Mouse (Mus musculus) heart, embryonic 11.5 days (tissue): ENCODE data around the gene Man1a. TPM values are rescaled to one million over a fixed set of nuclear protein-coding genes. Genes with fewer than 3 reads are reported as not detected.

Source experiments
- ATAC-seq: fragments of 200-750 bp; cut with Nextera tagmentation; replicated peaks from 2 replicates; pipeline ENCODE4 v1.8.0; 2017; ENCODE audit warnings: moderate library complexity; ENCODE audit not compliant: insufficient number of reproducible peaks, low FRiP score, low TSS enrichment
- H3K27ac ChIP-seq: fragments of 300-500 bp; sonication (generic); 2 replicates; pipeline ENCODE4 v1.5.1; 2014; ENCODE audit warnings: mild to moderate bottlenecking, low read depth, low read length
- H3K27me3 ChIP-seq: fragments of 300-500 bp; sonication (generic); 2 replicates; pipeline ENCODE4 v1.6.1; 2014; ENCODE audit warnings: mild to moderate bottlenecking, low read length, mixed read lengths; ENCODE audit not compliant: control insufficient read depth, insufficient read depth
- H3K36me3 ChIP-seq: fragments of 300-500 bp; sonication (generic); 2 replicates; pipeline ENCODE4 v1.6.1; 2014; ENCODE audit warnings: mild to moderate bottlenecking, low read length, moderate library complexity, mixed read lengths; ENCODE audit not compliant: control insufficient read depth, insufficient read depth
- H3K4me1 ChIP-seq: fragments of 300-500 bp; sonication (generic); 2 replicates; pipeline ENCODE4 v1.6.1; 2014; ENCODE audit warnings: low read length; ENCODE audit not compliant: control insufficient read depth, insufficient read depth
- H3K4me2 ChIP-seq: fragments of 300-500 bp; sonication (generic); 2 replicates; pipeline ENCODE4 v1.6.1; 2014; ENCODE audit warnings: mild to moderate bottlenecking, moderate library complexity
- H3K4me3 ChIP-seq: fragments of 300-500 bp; sonication (generic); 2 replicates; pipeline ENCODE4 v1.5.1; 2014; ENCODE audit warnings: low read depth, low read length
- H3K9ac ChIP-seq: fragments of 300-500 bp; sonication (generic); 2 replicates; pipeline ENCODE4 v1.6.1; 2014; ENCODE audit warnings: mild to moderate bottlenecking, low read depth, low read length, moderate library complexity
- H3K9me3 ChIP-seq: fragments of 300-500 bp; sonication (generic); replicated peaks from 2 replicates; pipeline ENCODE4 v1.6.1; 2016; ENCODE audit warnings: low read length; ENCODE audit not compliant: control insufficient read depth
- WGBS: fragments of 180-500 bp; shearing (Covaris S2); extraction: QIAGEN DNeasy Blood & Tissue Kit; methylation state at CpG from one replicate; pipeline ENCODE4 v1.1.7; 2014; ENCODE audit not compliant: insufficient replicate concordance; 5-methylcytosine and 5-hydroxymethylcytosine counted together
- polyA plus RNA-seq: library from polyadenylated mRNA; unstranded; fragments of >200 nt; fragmentation: Nextera tagmentation; extraction: Ambion mirVana; gene quantifications from 2 replicates; pipeline ENCODE4 v1.2.1, GENCODE M21; 2014

The Man1a gene
- polyA plus RNA-seq, 1 experiment from 2014 or later = 8.8 TPM

DNA sequence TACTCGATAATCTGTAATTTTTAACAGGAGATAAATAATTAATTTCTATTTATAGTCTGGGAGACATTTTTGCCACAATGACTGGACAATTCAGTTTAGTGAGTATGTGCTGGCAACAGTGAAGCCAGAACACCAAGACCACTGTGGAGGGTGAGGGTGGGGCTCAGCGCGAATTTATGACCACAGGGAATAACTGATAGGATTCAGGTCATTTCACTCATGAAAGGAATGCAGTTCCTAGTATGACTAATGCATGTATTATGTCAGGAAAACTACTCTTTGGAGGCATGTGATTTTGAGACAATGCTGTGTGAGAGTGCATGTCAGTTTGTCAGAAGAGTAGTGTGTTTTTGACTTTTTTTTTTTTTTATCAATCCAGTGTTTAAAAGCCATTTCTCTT is 10.9 kb upstream of the Man1a start:
- 82% methylated on average over 3 of the region's 3 CpGs for WGBS
- no peak overlapping the region for H3K4me3 ChIP-seq
- ATAC-seq = no peak
- no peaks in the 10 kb centered on the region for H3K9me3 ChIP-seq
- H3K4me2 ChIP-seq = no peak overlapping the region
- no peaks in the 10 kb centered on the region for H3K36me3 ChIP-seq
- H3K9ac ChIP-seq = no peak overlapping the region
- H3K27me3 ChIP-seq = no peaks in the 10 kb centered on the region
- no peak overlapping the region for H3K27ac ChIP-seq
- H3K4me1 ChIP-seq = no peaks in the 10 kb centered on the region

DNA sequence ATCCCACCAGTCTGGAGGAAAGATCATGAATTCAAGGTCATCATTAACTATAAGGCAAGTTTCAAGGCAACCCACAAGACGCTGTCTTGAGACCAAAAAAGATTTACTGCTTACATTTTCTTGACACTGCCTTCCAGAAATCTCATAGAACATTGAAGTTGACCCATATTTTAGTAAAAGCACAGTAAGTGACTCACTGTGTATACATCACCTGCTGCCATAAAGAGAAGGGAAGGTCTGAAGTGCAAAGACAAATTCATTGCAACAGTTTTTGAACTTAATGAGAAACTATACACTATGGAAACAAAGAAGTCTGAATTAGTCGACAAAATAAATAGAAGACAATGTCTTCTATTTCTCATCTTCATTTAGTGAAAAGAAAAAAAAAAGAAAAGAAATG is 8.7 kb upstream of the Man1a start:
- Histone ChIP-seq H3K4me2 (no peak overlapping the region), H3K4me1 (no peaks in the 10 kb centered on the region), H3K9ac (no peak overlapping the region), H3K9me3 (no peaks in the 10 kb centered on the region), H3K27ac (no peak overlapping the region), H3K27me3 (no peaks in the 10 kb centered on the region), H3K4me3 (no peak overlapping the region), H3K36me3 (no peaks in the 10 kb centered on the region)
- ATAC-seq = no peak
- 84% methylated on average over 2 of the region's 2 CpGs for WGBS

GRCm38 (mm10) chr10:54077005-54077404 is 596 bp upstream of the Man1a start:
- H3K4me1 ChIP-seq = peaks cover 16% of the 10 kb centered on the region
- H3K27me3 ChIP-seq = no peaks in the 10 kb centered on the region
- no peaks in the 10 kb centered on the region for H3K9me3 ChIP-seq
- H3K27ac ChIP-seq = no peak overlapping the region
- no peak overlapping the region for H3K9ac ChIP-seq
- whole genome bisulfite sequencing = 57% methylated on average over 3 of the region's 3 CpGs
- H3K4me3 ChIP-seq = no peak overlapping the region
- H3K36me3 ChIP-seq = no peaks in the 10 kb centered on the region
- peak overlapping the region; percentile 76; the same call in 1 of the 2 replicates for H3K4me2 ChIP-seq
- no peak for ATAC-seq

- Histone ChIP-seq H3K4me3 (peak overlapping the region; percentile 87), H3K27ac (peak overlapping the region; percentile 51; the same call in 1 of the 2 replicates), H3K4me2 (peak overlapping the region; percentile 76), H3K9ac (peak overlapping the region; percentile 81), H3K27me3 (no peaks in the 10 kb centered on the region), H3K36me3 (no peaks in the 10 kb centered on the region), H3K4me1 (peaks cover 16% of the 10 kb centered on the region), H3K9me3 (no peaks in the 10 kb centered on the region)
- under 1% methylated on average over 66 of the region's 68 CpGs for WGBS
- ATAC-seq = peak; percentile 97
These were observed 883 bp downstream of the Man1a start for GRCm38 (mm10) chr10:54075441-54076010.

GRCm38 (mm10) chr10:54074609-54075421 is 1.6 kb downstream of the Man1a start:
- peak; percentile 35 for ATAC-seq
- under 1% methylated on average over 67 of the region's 73 CpGs for WGBS
- H3K36me3 ChIP-seq = no peaks in the 10 kb centered on the region
- H3K9me3 ChIP-seq = no peaks in the 10 kb centered on the region
- H3K9ac ChIP-seq = peak overlapping the region; percentile 81
- no peaks in the 10 kb centered on the region for H3K27me3 ChIP-seq
- H3K4me1 ChIP-seq = peaks cover 16% of the 10 kb centered on the region
- peak overlapping the region; percentile 87 for H3K4me3 ChIP-seq
- peak overlapping the region; percentile 76 for H3K4me2 ChIP-seq
- H3K27ac ChIP-seq = 0 out of 2 replicates have a peak overlapping the region, but pooled peaks have one; percentile 51

DNA sequence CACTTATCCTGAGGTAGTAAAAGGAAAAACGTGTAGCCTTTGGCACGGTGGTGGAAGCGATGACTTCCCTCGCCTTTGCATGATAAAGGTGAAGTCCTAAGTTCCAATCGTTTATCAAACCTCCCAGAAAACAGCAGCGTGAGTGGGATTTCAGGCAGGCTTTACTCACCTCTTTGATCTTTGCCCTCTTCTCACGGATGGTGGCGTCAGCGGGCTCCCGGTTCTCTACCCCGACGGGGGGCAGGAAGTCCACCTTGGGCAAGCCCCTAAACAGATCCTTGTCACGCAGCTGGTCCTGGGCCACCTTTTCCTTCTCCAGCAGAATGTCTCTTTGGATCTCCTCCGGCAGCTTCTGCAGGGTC is 2.2 kb downstream of the Man1a start:
- no peaks in the 10 kb centered on the region for H3K27me3 ChIP-seq
- peak overlapping the region; percentile 81 for H3K9ac ChIP-seq
- under 1% methylated on average over 14 of the region's 14 CpGs for WGBS
- ATAC-seq = 0 out of 2 replicates have a peak, but pooled peaks have one; percentile 4
- no peaks in the 10 kb centered on the region for H3K9me3 ChIP-seq
- H3K4me1 ChIP-seq = peaks cover 16% of the 10 kb centered on the region
- H3K4me3 ChIP-seq = peak overlapping the region; percentile 87
- H3K27ac ChIP-seq = no peak overlapping the region
- H3K4me2 ChIP-seq = peak overlapping the region; percentile 76
- no peaks in the 10 kb centered on the region for H3K36me3 ChIP-seq

DNA sequence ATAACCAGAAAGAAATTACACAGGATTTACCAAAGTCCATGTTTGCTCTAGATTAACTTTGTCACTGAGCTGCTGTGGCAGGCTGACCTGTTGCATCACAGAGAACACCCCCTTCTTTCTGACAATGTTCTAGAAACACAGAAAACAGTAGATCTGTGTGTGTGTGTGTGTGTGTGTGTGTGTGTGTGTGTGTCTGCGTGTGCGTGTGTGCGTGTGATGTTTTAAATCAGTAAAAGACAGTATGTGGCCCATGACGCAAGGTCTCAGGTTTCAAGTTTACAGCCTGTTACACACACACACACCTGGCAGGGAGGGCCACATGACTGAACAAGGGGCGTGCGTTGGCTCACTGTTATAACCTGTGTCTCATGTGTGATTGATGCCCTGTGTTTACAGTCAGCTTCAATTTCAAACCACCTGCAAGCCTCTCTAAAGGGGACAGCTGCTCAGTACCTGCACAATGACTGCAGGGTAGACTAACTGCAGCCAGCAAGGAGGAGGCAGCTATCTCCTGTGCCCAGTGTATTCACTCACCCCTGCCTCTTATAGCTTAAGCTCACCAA is 2.7 kb downstream of the Man1a start:
- no peak overlapping the region for H3K27ac ChIP-seq
- WGBS = 47% methylated on average over 6 of the region's 6 CpGs
- no peaks in the 10 kb centered on the region for H3K27me3 ChIP-seq
- peak overlapping the region; percentile 76 for H3K4me2 ChIP-seq
- peaks cover 16% of the 10 kb centered on the region for H3K4me1 ChIP-seq
- ATAC-seq = no peak
- no peaks in the 10 kb centered on the region for H3K36me3 ChIP-seq
- no peaks in the 10 kb centered on the region for H3K9me3 ChIP-seq
- peak overlapping the region; percentile 81; the same call in 1 of the 2 replicates for H3K9ac ChIP-seq
- peak overlapping the region; percentile 87 for H3K4me3 ChIP-seq

DNA sequence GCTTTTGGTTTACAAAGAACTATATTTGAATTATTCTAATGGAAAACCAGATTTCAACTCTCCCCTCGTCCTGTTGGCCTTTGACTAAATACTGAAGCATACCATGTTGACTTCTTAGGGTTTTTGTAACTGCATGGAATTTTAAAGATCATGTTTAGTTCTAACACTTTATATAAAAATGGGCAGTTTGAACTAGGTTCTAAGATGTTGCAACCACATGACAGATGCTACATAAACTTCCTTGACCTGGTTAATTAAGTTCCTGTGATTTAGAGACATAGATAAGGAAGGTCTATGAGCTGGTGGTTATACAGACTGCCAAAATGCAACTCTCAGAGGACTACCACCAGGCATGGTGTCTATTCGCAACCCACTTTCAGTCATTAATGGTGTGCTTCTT is 4.1 kb downstream of the Man1a start:
- Histone ChIP-seq H3K27ac (no peak overlapping the region), H3K4me1 (peaks cover 16% of the 10 kb centered on the region), H3K27me3 (no peaks in the 10 kb centered on the region), H3K4me2 (peak overlapping the region; percentile 76), H3K4me3 (no peak overlapping the region), H3K36me3 (no peaks in the 10 kb centered on the region), H3K9ac (no peak overlapping the region), H3K9me3 (no peaks in the 10 kb centered on the region)
- no peak for ATAC-seq
- WGBS = 81% methylated on average over 2 of the region's 2 CpGs
